Mouse (Mus musculus) adrenal gland (tissue): Measurements from ENCODE around the gene Slc25a44.
"Not testable (repeated sequence)": the region's sequence is repeated elsewhere in the genome, so short reads cannot be mapped to it uniquely, and the experiment has no call there.

Experiments used
- intact Hi-C: fragments of 180-260 bp; cut with DNase I; formaldehyde crosslinking; loops from one replicate; pipeline ENCODE4 v1.15.1; 2025

Gene Slc25a44

GRCm38 (mm10) chr3:88450379-88451131, 25.6 kb upstream of the Slc25a44 start:
- intact Hi-C loops: no loop called here

- intact Hi-C loops: no loop called here
These were observed 24.6 kb upstream of the Slc25a44 start for GRCm38 (mm10) chr3:88449395-88450023.

GRCm38 (mm10) chr3:88448443-88448842, 23.5 kb upstream of the Slc25a44 start:
- intact Hi-C loops: no loop called here

- intact Hi-C loops: no loop called here
These were observed 22.8 kb upstream of the Slc25a44 start for GRCm38 (mm10) chr3:88447676-88448183.

GRCm38 (mm10) chr3:88446471-88447123, 21.7 kb upstream of the Slc25a44 start:
- intact Hi-C loops: no loop called here

- intact Hi-C loops: no loop called here
These were observed 17.9 kb upstream of the Slc25a44 start for GRCm38 (mm10) chr3:88442888-88443287.

GRCm38 (mm10) chr3:88442488-88442887, 17.5 kb upstream of the Slc25a44 start:
- intact Hi-C loops: no loop called here

GRCm38 (mm10) chr3:88440500-88441381, 15.8 kb upstream of the Slc25a44 start:
- intact Hi-C loops: no loop called here

- intact Hi-C loops: no loop called here
These were observed 14.6 kb upstream of the Slc25a44 start for GRCm38 (mm10) chr3:88439582-88439981.

GRCm38 (mm10) chr3:88437454-88437853, 12.5 kb upstream of the Slc25a44 start:
- intact Hi-C loops: no loop called here

- intact Hi-C loops: no loop called here
These were observed 11.7 kb upstream of the Slc25a44 start for GRCm38 (mm10) chr3:88436395-88437201.

- intact Hi-C loops: no loop called here
These were observed 10.6 kb upstream of the Slc25a44 start for GRCm38 (mm10) chr3:88435515-88435914.

GRCm38 (mm10) chr3:88428639-88429038, 3.7 kb upstream of the Slc25a44 start:
- intact Hi-C loops: not testable (repeated sequence)

GRCm38 (mm10) chr3:88427342-88427905, 2.5 kb upstream of the Slc25a44 start:
- intact Hi-C loops: no loop called here

GRCm38 (mm10) chr3:88425708-88426420, 925 bp upstream of the Slc25a44 start:
- intact Hi-C loops: no loop called here

GRCm38 (mm10) chr3:88425330-88425689, 371 bp upstream of the Slc25a44 start:
- intact Hi-C loops: no loop called here

- intact Hi-C loops: no loop called here
These were observed 2.8 kb downstream of the Slc25a44 start for GRCm38 (mm10) chr3:88422020-88422720.

- intact Hi-C loops: no loop called here
These were observed 4.2 kb downstream of the Slc25a44 start for GRCm38 (mm10) chr3:88420771-88421170.

GRCm38 (mm10) chr3:88418016-88418415, 6.9 kb downstream of the Slc25a44 start:
- intact Hi-C loops: no loop called here
